Mouse (Mus musculus) neural tube, embryonic 13.5 days (tissue): ENCODE results near the gene 1700086D15Rik. TPM values are rescaled to one million over a fixed set of nuclear protein-coding genes. Genes with fewer than 3 reads are reported as not detected.

Experiments
- polyA plus RNA-seq: library from polyadenylated mRNA; unstranded; fragments of >200 nt; fragmentation: Nextera tagmentation; extraction: Ambion mirVana; gene quantifications from 2 replicates; pipeline ENCODE4 v1.2.1, GENCODE M21; 2015

The 1700086D15Rik gene
- polyA plus RNA-seq, 1 experiment from 2014 or later: not detected

Other genes with a start within 250 kb of the 1700086D15Rik start
- 32.4 and 35.0 TPM in 2 replicates for gene Elac2, start 180.9 kb downstream of the 1700086D15Rik start, polyA plus RNA-seq
- 10.3 and 11.5 TPM in 2 replicates for gene Arhgap44, start 3.1 kb upstream of the 1700086D15Rik start, polyA plus RNA-seq
- 1.0 and 1.3 TPM in 2 replicates for gene Myocd, start 110.1 kb upstream of the 1700086D15Rik start, polyA plus RNA-seq